Comparison of ENCODE assay signal across 9 mouse cellular contexts in the genomic region with DNA sequence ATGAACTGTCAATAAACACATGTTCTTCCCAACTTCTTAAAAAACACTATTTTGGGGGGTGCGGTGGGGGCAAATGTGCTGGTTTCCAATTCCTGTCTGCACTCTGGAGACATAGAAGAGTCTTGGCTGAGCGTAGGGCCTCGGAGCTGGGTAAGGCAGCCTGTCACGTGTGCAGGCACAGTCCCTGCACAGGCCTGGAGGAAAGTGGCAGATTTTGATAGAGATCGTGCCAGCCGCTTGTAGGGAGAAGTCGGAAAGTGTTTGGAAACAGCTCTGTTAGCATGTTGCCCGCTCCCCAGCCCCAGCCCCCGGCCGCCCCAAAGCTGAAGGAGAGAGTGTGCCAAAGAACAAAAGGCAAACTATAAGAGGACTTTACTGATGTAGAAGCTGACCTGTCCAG.
DNase-seq lines count a peak whose midpoint lies in the region; ATAC-seq and TF ChIP-seq lines count a peak whose summit lies in the region.
"Had no signal": no experiment of that assay in that cellular context is flagged by ENCODE, and none has a peak within 500 bp of the region (broad histone marks: within the 10 kb centered on the region; RNA-seq: fewer than 3 reads in every experiment).

No protein-coding gene starts in this region.

- H3K9me3 ChIP-seq in heart, postnatal 0 days (replicated peaks; ENCODE audit: control insufficient read depth, low read length): no peaks in the 10 kb centered on the region
- no peaks in the 10 kb centered on the region for H3K9me3 ChIP-seq in midbrain, postnatal 0 days (ENCODE audit: low read length)

- TF ChIP-seq EP300 in heart, postnatal 0 days (IDR thresholded peaks at IDR 0.05; ENCODE audit: low read depth): no peak

- DNase-seq in heart, adult 11 months: peak; percentile 87
- no peak for DNase-seq in heart, postnatal 36 days
- peak; percentile 44 for DNase-seq in cerebellum, postnatal 36 days
- no peak for DNase-seq in heart, postnatal 0 days (ENCODE audit: low spot score)
- peak; percentile 44 for DNase-seq in midbrain, postnatal 0 days (ENCODE audit: low spot score)
- no peak for DNase-seq in ovary, postnatal 14 days (ENCODE audit: low spot score)
- DNase-seq in Muller cell, postnatal 12 days (ENCODE audit: inconsistent ontology term): no peak
- no peak for DNase-seq in kidney, postnatal 14 days

- H3K36me3 ChIP-seq in heart, postnatal 0 days (replicated peaks; ENCODE audit: control insufficient read depth, insufficient read depth, low read length): no peaks in the 10 kb centered on the region
- no peaks in the 10 kb centered on the region for H3K36me3 ChIP-seq in midbrain, postnatal 0 days (ENCODE audit: insufficient read depth, low read length)

- no peaks in the 10 kb centered on the region for H3K27me3 ChIP-seq in heart, postnatal 0 days (ENCODE audit: control insufficient read depth, insufficient read depth, low read length)
- H3K27me3 ChIP-seq in midbrain, postnatal 0 days (ENCODE audit: insufficient read depth, low read length): no peaks in the 10 kb centered on the region

- H3K27ac ChIP-seq in heart, postnatal 0 days (ENCODE audit: low read depth): no peak overlapping the region
- H3K27ac ChIP-seq in midbrain, postnatal 0 days (ENCODE audit: low read depth, low read length): no peak overlapping the region
- H3K27ac ChIP-seq: left cerebral cortex, adult 2 months had no signal

- H3K4me3 ChIP-seq in heart, postnatal 0 days (ENCODE audit: low read depth, low read length): no peak overlapping the region
- H3K4me3 ChIP-seq in midbrain, postnatal 0 days (ENCODE audit: low read depth, low read length): no peak overlapping the region
- H3K4me3 ChIP-seq: left cerebral cortex, adult 2 months had no signal

- 0 out of 2 replicates have a peak, but pooled peaks cover 3% of the 10 kb centered on the region for H3K4me1 ChIP-seq in heart, postnatal 0 days (ENCODE audit: control insufficient read depth, insufficient read depth)
- 0 out of 2 replicates have a peak, but pooled peaks cover 3% of the 10 kb centered on the region for H3K4me1 ChIP-seq in midbrain, postnatal 0 days (ENCODE audit: insufficient read depth, low read length)

- H3K4me2 ChIP-seq in heart, postnatal 0 days (ENCODE audit: low read depth, low read length): 0 out of 2 replicates have a peak overlapping the region, but pooled peaks have one; percentile 38
- no peak overlapping the region for H3K4me2 ChIP-seq in midbrain, postnatal 0 days (ENCODE audit: low read depth, low read length, poor library complexity, severe bottlenecking)

- no peak for TF ChIP-seq CTCF in heart, postnatal 0 days (IDR thresholded peaks at IDR 0.05; ENCODE audit: low read depth)
- no peak for TF ChIP-seq CTCF in midbrain, postnatal 0 days (IDR thresholded peaks at IDR 0.05)

- intact Hi-C loops in heart, postnatal 36 days (cut with DNase I): no loop called here

- 29% methylated on average over 10 of the region's 10 CpGs for WGBS in heart, postnatal 0 days
- 26% methylated on average over 10 of the region's 10 CpGs for WGBS in midbrain, postnatal 0 days

- no peak for ATAC-seq in heart, postnatal 0 days (ENCODE audit: insufficient read depth, low read depth)
- no peak for ATAC-seq in midbrain, postnatal 0 days (ENCODE audit: low FRiP score)

- H3K9ac ChIP-seq in heart, postnatal 0 days (replicated peaks; ENCODE audit: low read depth, low read length): no peak overlapping the region
- no peak overlapping the region for H3K9ac ChIP-seq in midbrain, postnatal 0 days (replicated peaks; ENCODE audit: low read length, poor library complexity, severe bottlenecking)

Comparison
In these comparisons a context has a peak if more than half of its experiments do, and no peak if none do; other contexts are left out.
1. DNase-seq: peak in heart, adult 11 months (single experiment), cerebellum, postnatal 36 days (2 of 2) and midbrain, postnatal 0 days (single experiment); none in heart, postnatal 36 days (0 of 2), heart, postnatal 0 days (single experiment), ovary, postnatal 14 days (single experiment), Muller cell, postnatal 12 days (single experiment) and kidney, postnatal 14 days (single experiment).